Mouse (Mus musculus): Measurements from ENCODE around the gene Hjurp. TPM values are rescaled to one million over a fixed set of nuclear protein-coding genes. Genes with fewer than 3 reads are reported as not detected.

The Hjurp gene
- polyA plus RNA-seq, 1 experiment from 2014 or later: 145 TPM

- peaks cover 52% of the 10 kb centered on the region for H3K36me3 ChIP-seq (ENCODE audit: poor library complexity, severe bottlenecking)
- WGBS: 75% methylated on average over 11 of the region's 11 CpGs
Measured at GRCm38 (mm10) chr1:88274371-88275077, 2.9 kb downstream of the Hjurp start.

DNA sequence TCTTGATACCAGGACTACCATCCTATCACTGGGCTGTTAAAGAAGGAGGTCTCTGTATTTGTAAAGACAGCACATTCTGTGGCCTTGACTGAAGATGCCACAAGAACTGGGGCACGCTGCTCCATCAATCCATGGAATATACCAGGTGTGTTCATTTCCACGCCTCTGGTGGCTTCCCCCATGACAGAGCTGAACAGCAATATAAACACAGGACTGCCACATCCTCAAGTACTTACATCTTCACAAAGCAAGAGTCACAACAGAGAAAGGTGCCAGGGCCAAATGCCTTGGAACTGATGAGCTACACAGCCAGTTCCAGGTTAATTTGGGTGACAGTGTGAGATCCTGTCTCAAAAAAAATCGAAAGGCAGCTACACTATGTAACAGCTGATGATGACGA is 3.6 kb downstream of the Hjurp start:
- H3K27me3 ChIP-seq: no peaks in the 10 kb centered on the region
- no peak overlapping the region for H3K4me2 ChIP-seq
- no peak for ATAC-seq
- H3K9me3 ChIP-seq (replicated peaks): no peaks in the 10 kb centered on the region
- H3K9ac ChIP-seq: no peak overlapping the region
- H3K36me3 ChIP-seq (ENCODE audit: poor library complexity, severe bottlenecking): peaks cover 59% of the 10 kb centered on the region
- no peak overlapping the region for H3K4me3 ChIP-seq
- H3K27ac ChIP-seq: no peak overlapping the region
- 81% methylated on average over 4 of the region's 4 CpGs for WGBS
- H3K4me1 ChIP-seq: peaks cover 25% of the 10 kb centered on the region

More at GRCm38 (mm10) chr1:88274371-88275077, 2.9 kb downstream of the Hjurp start:
- H3K27ac ChIP-seq: no peak overlapping the region
- H3K27me3 ChIP-seq: no peaks in the 10 kb centered on the region
- H3K4me2 ChIP-seq: no peak overlapping the region
- no peaks in the 10 kb centered on the region for H3K9me3 ChIP-seq (replicated peaks)
- peaks cover 25% of the 10 kb centered on the region for H3K4me1 ChIP-seq
- no peak for ATAC-seq
- no peak overlapping the region for H3K9ac ChIP-seq
- H3K4me3 ChIP-seq: no peak overlapping the region

GRCm38 (mm10) chr1:88273326-88273725 is 4.1 kb downstream of the Hjurp start:
- Histone ChIP-seq H3K27ac (no peak overlapping the region), H3K9ac (no peak overlapping the region), H3K36me3 (ENCODE audit: poor library complexity, severe bottlenecking) (peaks cover 64% of the 10 kb centered on the region), H3K4me2 (no peak overlapping the region), H3K9me3 (replicated peaks) (no peaks in the 10 kb centered on the region), H3K4me3 (no peak overlapping the region), H3K27me3 (no peaks in the 10 kb centered on the region), H3K4me1 (peaks cover 25% of the 10 kb centered on the region)
- no peak for ATAC-seq
- WGBS: 95% methylated on average over 3 of the region's 3 CpGs

GRCm38 (mm10) chr1:88272851-88273250 is 4.6 kb downstream of the Hjurp start:
- no peak overlapping the region for H3K4me2 ChIP-seq
- H3K4me3 ChIP-seq: no peak overlapping the region
- ATAC-seq: no peak
- H3K27me3 ChIP-seq: no peaks in the 10 kb centered on the region
- H3K36me3 ChIP-seq (ENCODE audit: poor library complexity, severe bottlenecking): peaks cover 69% of the 10 kb centered on the region
- no peak overlapping the region for H3K9ac ChIP-seq
- H3K9me3 ChIP-seq (replicated peaks): no peaks in the 10 kb centered on the region
- H3K27ac ChIP-seq: no peak overlapping the region
- H3K4me1 ChIP-seq: peaks cover 22% of the 10 kb centered on the region
- 64% methylated on average over 4 of the region's 4 CpGs for WGBS

GRCm38 (mm10) chr1:88269539-88270309 is 7.7 kb downstream of the Hjurp start:
- H3K36me3 ChIP-seq (ENCODE audit: poor library complexity, severe bottlenecking): peaks cover 89% of the 10 kb centered on the region
- H3K4me1 ChIP-seq: no peaks in the 10 kb centered on the region
- ATAC-seq: no peak
- H3K4me3 ChIP-seq: no peak overlapping the region
- no peaks in the 10 kb centered on the region for H3K9me3 ChIP-seq (replicated peaks)
- H3K27me3 ChIP-seq: no peaks in the 10 kb centered on the region
- no peak overlapping the region for H3K4me2 ChIP-seq
- H3K27ac ChIP-seq: no peak overlapping the region
- no peak overlapping the region for H3K9ac ChIP-seq
- 91% methylated on average over 12 of the region's 12 CpGs for WGBS

GRCm38 (mm10) chr1:88268070-88268469 is 9.4 kb downstream of the Hjurp start:
- no peak for ATAC-seq
- 89% methylated on average over 6 of the region's 6 CpGs for WGBS
- H3K4me3 ChIP-seq: no peak overlapping the region
- no peaks in the 10 kb centered on the region for H3K27me3 ChIP-seq
- no peaks in the 10 kb centered on the region for H3K9me3 ChIP-seq (replicated peaks)
- H3K27ac ChIP-seq: no peak overlapping the region
- no peaks in the 10 kb centered on the region for H3K4me1 ChIP-seq
- H3K36me3 ChIP-seq (ENCODE audit: poor library complexity, severe bottlenecking): peaks cover 89% of the 10 kb centered on the region
- no peak overlapping the region for H3K4me2 ChIP-seq
- no peak overlapping the region for H3K9ac ChIP-seq

DNA sequence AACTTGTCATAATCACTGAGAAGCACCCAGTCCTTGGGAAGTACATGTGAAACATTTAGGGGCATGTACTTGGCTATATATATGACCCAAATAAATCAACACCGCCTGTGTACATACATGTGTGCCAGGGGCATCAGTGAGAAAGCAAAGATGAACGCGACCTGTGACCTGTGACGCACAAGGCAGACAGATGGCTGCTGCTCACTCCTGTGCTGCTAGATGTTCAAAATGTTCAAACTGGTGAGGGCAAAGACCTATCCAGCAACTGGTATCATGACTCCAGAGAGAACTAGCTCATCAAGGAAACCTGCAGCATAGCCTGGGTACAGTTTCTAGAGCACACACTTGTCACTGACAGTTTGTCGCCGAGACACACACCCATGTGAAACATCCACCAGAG is 9.9 kb downstream of the Hjurp start:
- no peaks in the 10 kb centered on the region for H3K4me1 ChIP-seq
- peaks cover 90% of the 10 kb centered on the region for H3K36me3 ChIP-seq (ENCODE audit: poor library complexity, severe bottlenecking)
- ATAC-seq: peak; percentile 6; the same call in 1 of the 2 replicates
- H3K27ac ChIP-seq: no peak overlapping the region
- no peak overlapping the region for H3K4me3 ChIP-seq
- H3K4me2 ChIP-seq: no peak overlapping the region
- no peaks in the 10 kb centered on the region for H3K9me3 ChIP-seq (replicated peaks)
- 95% methylated on average over 6 of the region's 6 CpGs for WGBS
- H3K9ac ChIP-seq: no peak overlapping the region
- H3K27me3 ChIP-seq: no peaks in the 10 kb centered on the region

DNA sequence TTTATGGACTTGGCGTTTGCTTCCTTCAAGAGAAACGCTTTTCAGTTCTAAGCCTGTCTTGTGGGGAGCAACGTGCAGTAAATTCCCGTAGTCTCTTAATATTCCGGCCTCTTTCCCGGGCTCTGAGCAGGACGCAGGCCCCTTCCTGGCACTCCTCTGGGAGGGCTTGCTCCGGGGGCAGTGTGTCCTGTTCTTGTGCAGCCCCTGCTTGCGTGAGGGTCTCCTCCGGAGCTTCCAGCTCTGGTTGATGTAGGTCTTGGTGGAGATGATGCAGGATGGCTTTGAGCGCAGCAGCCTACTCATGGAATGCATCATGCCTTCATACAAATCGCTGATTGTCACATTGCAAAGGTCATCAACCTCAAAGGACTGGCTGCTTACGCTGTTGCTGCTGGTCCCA is 11.3 kb downstream of the Hjurp start:
- no peak overlapping the region for H3K27ac ChIP-seq
- H3K9ac ChIP-seq: no peak overlapping the region
- H3K27me3 ChIP-seq: no peaks in the 10 kb centered on the region
- H3K4me2 ChIP-seq: no peak overlapping the region
- 90% methylated on average over 13 of the region's 13 CpGs for WGBS
- H3K4me3 ChIP-seq: no peak overlapping the region
- H3K36me3 ChIP-seq (ENCODE audit: poor library complexity, severe bottlenecking): peaks cover 91% of the 10 kb centered on the region
- no peaks in the 10 kb centered on the region for H3K9me3 ChIP-seq (replicated peaks)
- ATAC-seq: no peak
- no peaks in the 10 kb centered on the region for H3K4me1 ChIP-seq

DNA sequence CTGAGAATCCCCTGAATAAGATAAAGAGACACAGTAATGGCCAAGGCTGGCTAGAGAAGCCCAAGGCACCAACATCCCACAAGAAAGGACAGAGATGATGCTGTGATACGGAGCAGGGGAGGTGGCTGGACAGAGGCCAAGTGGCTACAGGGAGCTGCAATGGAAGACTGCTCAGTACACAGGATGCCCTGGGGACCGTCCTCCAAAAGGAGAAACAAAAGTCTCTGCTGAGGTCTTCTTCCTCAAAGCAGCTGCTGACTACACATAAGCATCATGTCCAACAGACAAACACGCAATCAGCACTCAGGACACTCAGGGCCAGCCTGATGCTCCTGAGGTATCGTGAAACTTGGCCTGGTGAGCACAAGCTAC is 12.6 kb downstream of the Hjurp start:
- no peaks in the 10 kb centered on the region for H3K27me3 ChIP-seq
- H3K9ac ChIP-seq: no peak overlapping the region
- no peak overlapping the region for H3K4me3 ChIP-seq
- ATAC-seq: no peak
- peaks cover 100% of the 10 kb centered on the region for H3K36me3 ChIP-seq (ENCODE audit: poor library complexity, severe bottlenecking)
- no peaks in the 10 kb centered on the region; the same call in 1 of the 2 replicates for H3K9me3 ChIP-seq (replicated peaks)
- 81% methylated on average over 4 of the region's 4 CpGs for WGBS
- H3K4me1 ChIP-seq: no peaks in the 10 kb centered on the region
- no peak overlapping the region for H3K4me2 ChIP-seq
- H3K27ac ChIP-seq: no peak overlapping the region

- H3K27ac ChIP-seq: no peak overlapping the region
- 90% methylated on average over 7 of the region's 7 CpGs for WGBS
Measured at GRCm38 (mm10) chr1:88264237-88264868, 13.1 kb downstream of the Hjurp start.

GRCm38 (mm10) chr1:88263778-88264177 is 13.7 kb downstream of the Hjurp start:
- no peak overlapping the region for H3K4me2 ChIP-seq
- no peaks in the 10 kb centered on the region for H3K27me3 ChIP-seq
- no peak overlapping the region for H3K4me3 ChIP-seq
- peaks cover 98% of the 10 kb centered on the region for H3K36me3 ChIP-seq (ENCODE audit: poor library complexity, severe bottlenecking)
- H3K9me3 ChIP-seq (replicated peaks): peaks cover 4% of the 10 kb centered on the region; the same call in 1 of the 2 replicates
- no peaks in the 10 kb centered on the region for H3K4me1 ChIP-seq
- WGBS: 95% methylated on average over 5 of the region's 5 CpGs
- ATAC-seq: no peak
- H3K27ac ChIP-seq: no peak overlapping the region
- no peak overlapping the region for H3K9ac ChIP-seq

More at GRCm38 (mm10) chr1:88264237-88264868, 13.1 kb downstream of the Hjurp start:
- Histone ChIP-seq H3K9ac (no peak overlapping the region), H3K36me3 (ENCODE audit: poor library complexity, severe bottlenecking) (peaks cover 100% of the 10 kb centered on the region), H3K4me2 (no peak overlapping the region), H3K27me3 (no peaks in the 10 kb centered on the region), H3K4me1 (no peaks in the 10 kb centered on the region), H3K9me3 (replicated peaks) (peaks cover 1% of the 10 kb centered on the region; the same call in 1 of the 2 replicates), H3K4me3 (no peak overlapping the region)
- no peak for ATAC-seq

DNA sequence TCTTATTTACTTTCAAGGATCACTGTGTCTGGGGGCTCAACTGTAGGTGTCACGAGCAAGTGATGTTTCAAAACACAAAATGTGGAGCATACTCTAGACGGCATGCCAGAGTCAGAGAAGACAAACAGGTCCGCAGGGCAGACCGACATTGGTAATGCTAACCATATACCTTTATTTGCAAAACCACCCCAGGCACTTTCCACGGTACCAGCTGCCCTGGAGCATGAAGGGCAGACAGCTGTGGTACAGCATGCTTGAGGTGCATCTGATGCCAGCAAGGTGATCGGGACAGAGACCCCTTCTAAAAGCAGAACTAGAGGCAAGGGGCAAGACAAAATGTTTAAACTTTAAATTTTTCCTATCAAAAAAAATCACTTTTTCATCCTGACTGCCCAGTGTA is 14.5 kb downstream of the Hjurp start:
- WGBS: 77% methylated on average over 6 of the region's 6 CpGs
- no peak overlapping the region for H3K27ac ChIP-seq

More for the DNA sequence above, 14.5 kb downstream of the Hjurp start:
- H3K36me3 ChIP-seq (ENCODE audit: poor library complexity, severe bottlenecking): peaks cover 89% of the 10 kb centered on the region
- H3K27me3 ChIP-seq: no peaks in the 10 kb centered on the region
- H3K9me3 ChIP-seq (replicated peaks): peaks cover 10% of the 10 kb centered on the region
- ATAC-seq: no peak
- H3K9ac ChIP-seq: no peak overlapping the region
- H3K4me1 ChIP-seq: no peaks in the 10 kb centered on the region
- no peak overlapping the region for H3K4me2 ChIP-seq
- H3K4me3 ChIP-seq: no peak overlapping the region
